18 mouse cellular contexts compared by ENCODE assay signal in genomic region chr11:99250241-99250640, GRCm38 (mm10). TPM values are rescaled to one million over a fixed set of nuclear protein-coding genes. Genes with fewer than 3 reads are reported as not detected.
A peak's percentile ranks its signal among the peaks of the same experiment; 100 is the strongest.
DNase-seq lines count a peak whose midpoint lies in the region; ATAC-seq lines count a peak whose summit lies in the region.
"Had no signal": no experiment of that assay in that cellular context is flagged by ENCODE, and none has a peak within 500 bp of the region (broad histone marks: within the 10 kb centered on the region; RNA-seq: fewer than 3 reads in every experiment).

No protein-coding gene starts in this region.

- no peaks in the 10 kb centered on the region for H3K9me3 ChIP-seq in embryonic facial prominence, embryonic 14.5 days (ENCODE audit: control insufficient read depth, low read length)
- H3K9me3 ChIP-seq in midbrain, embryonic 13.5 days: no peaks in the 10 kb centered on the region
- H3K9me3 ChIP-seq: forebrain, embryonic 10.5 days had no signal

- no peaks in the 10 kb centered on the region for H3K36me3 ChIP-seq in embryonic facial prominence, embryonic 14.5 days (ENCODE audit: control insufficient read depth, insufficient read depth, low read length)
- no peaks in the 10 kb centered on the region for H3K36me3 ChIP-seq in midbrain, embryonic 13.5 days
- H3K36me3 ChIP-seq: forebrain, embryonic 10.5 days had no signal

- no peaks in the 10 kb centered on the region for H3K27me3 ChIP-seq in embryonic facial prominence, embryonic 14.5 days (replicated peaks; ENCODE audit: control insufficient read depth, insufficient read depth, low read length)
- no peaks in the 10 kb centered on the region for H3K27me3 ChIP-seq in midbrain, embryonic 13.5 days

- H3K4me1 ChIP-seq in embryonic facial prominence, embryonic 14.5 days (ENCODE audit: control insufficient read depth, insufficient read depth, low read length): no peaks in the 10 kb centered on the region
- no peaks in the 10 kb centered on the region for H3K4me1 ChIP-seq in midbrain, embryonic 13.5 days (replicated peaks)

- 30% methylated on average over 5 of the region's 5 CpGs for WGBS in embryonic facial prominence, embryonic 14.5 days
- 67% methylated on average over 5 of the region's 5 CpGs for WGBS in midbrain, embryonic 13.5 days

- ATAC-seq in embryonic facial prominence, embryonic 14.5 days (ENCODE audit: low read depth): no peak
- ATAC-seq in midbrain, embryonic 13.5 days: no peak
- ATAC-seq: liver, postnatal 0 days; Patski had no signal

- DNase-seq in layer of hippocampus, adult 11-12 months (ENCODE audit: low spot score): peak; percentile 51
- DNase-seq in layer of hippocampus, adult 9-10 months (ENCODE audit: low spot score): no peak
- DNase-seq in embryonic facial prominence, embryonic 14.5 days (ENCODE audit: low spot score): peak; percentile 59
- peak; percentile 30 to 59 for DNase-seq in layer of hippocampus, postnatal 14 days (ENCODE audit: low spot score in 2 of 2)
- peak; percentile 40 to 44 for DNase-seq in right cerebral cortex, postnatal 10 days (ENCODE audit: low spot score in 2 of 2)
- no peak for DNase-seq in embryo, embryonic 10 days (ENCODE audit: low spot score)
- DNase-seq: adrenal gland, adult 8-10 months; heart, postnatal 4 days; kidney, adult 11 months; kidney, postnatal 4 days; liver, postnatal 0 days; thymus, postnatal 36 days had no signal

- H3K4me3 ChIP-seq in embryonic facial prominence, embryonic 14.5 days (ENCODE audit: low read depth, low read length): no peak overlapping the region
- H3K4me3 ChIP-seq in midbrain, embryonic 13.5 days (replicated peaks): no peak overlapping the region
- H3K4me3 ChIP-seq: forebrain, embryonic 10.5 days had no signal

- H3K9ac ChIP-seq in embryonic facial prominence, embryonic 14.5 days (ENCODE audit: low read depth, low read length): no peak overlapping the region
- no peak overlapping the region for H3K9ac ChIP-seq in midbrain, embryonic 13.5 days (replicated peaks)
- H3K9ac ChIP-seq: liver, postnatal 0 days had no signal

- H3K4me2 ChIP-seq in embryonic facial prominence, embryonic 14.5 days (ENCODE audit: low read depth, low read length): no peak overlapping the region
- H3K4me2 ChIP-seq in midbrain, embryonic 13.5 days (replicated peaks): no peak overlapping the region

- no peak overlapping the region for H3K27ac ChIP-seq in embryonic facial prominence, embryonic 14.5 days (replicated peaks; ENCODE audit: low read depth, low read length)
- no peak overlapping the region for H3K27ac ChIP-seq in midbrain, embryonic 13.5 days
- H3K27ac ChIP-seq: forebrain, embryonic 10.5 days had no signal

RNA-seq across cellular contexts. Expression of gene Krt222, which starts 6.4 kb away (rescaled TPM):
- polyA plus RNA-seq in embryonic facial prominence, embryonic 14.5 days (2014; fragmentation: Nextera tagmentation; extraction: Ambion mirVana): 0.66 and 0.70 TPM in 2 replicates
- total RNA-seq in layer of hippocampus, postnatal 14 days (2021): 10 to 100 TPM; 28.4 to 32.8 TPM
- polyA plus RNA-seq in midbrain, embryonic 13.5 days (2015; fragmentation: Nextera tagmentation; extraction: Ambion mirVana): 2.4 TPM in 2 replicates
- total RNA-seq: common myeloid progenitor, adult 5-6 weeks; megakaryocyte, adult 5-6 weeks had no signal

RNA-seq across cellular contexts. Expression of gene Smarce1, which starts 19.4 kb away (rescaled TPM):
- 130 and 146 TPM in 2 replicates for polyA plus RNA-seq in embryonic facial prominence, embryonic 14.5 days (2014; fragmentation: Nextera tagmentation; extraction: Ambion mirVana)
- total RNA-seq in layer of hippocampus, postnatal 14 days (2021): 10 to 100 TPM; 75.4 to 80.2 TPM
- 370 and 402 TPM in 2 replicates for polyA plus RNA-seq in midbrain, embryonic 13.5 days (2015; fragmentation: Nextera tagmentation; extraction: Ambion mirVana)

RNA-seq across cellular contexts. Expression of gene Krt24, which starts 34.8 kb away (rescaled TPM):
- polyA plus RNA-seq in embryonic facial prominence, embryonic 14.5 days (2014; fragmentation: Nextera tagmentation; extraction: Ambion mirVana): 0.10 and 0.26 TPM in 2 replicates
- total RNA-seq in layer of hippocampus, postnatal 14 days (2021): not detected
- not detected in 2 replicates for polyA plus RNA-seq in midbrain, embryonic 13.5 days (2015; fragmentation: Nextera tagmentation; extraction: Ambion mirVana)
- total RNA-seq: adrenal gland, adult 8-10 months; common myeloid progenitor, adult 5-6 weeks; heart, postnatal 4 days; megakaryocyte, adult 5-6 weeks had no signal
- polyA plus RNA-seq: forebrain, embryonic 10.5 days; gonadal fat pad, adult 2 months; liver, postnatal 0 days; Patski had no signal

Comparison
In these comparisons a context has a peak if more than half of its experiments do, and no peak if none do; other contexts are left out.
1. DNase-seq: peak in layer of hippocampus, adult 11-12 months (single experiment), embryonic facial prominence, embryonic 14.5 days (single experiment), layer of hippocampus, postnatal 14 days (2 of 2) and right cerebral cortex, postnatal 10 days (2 of 2); none in layer of hippocampus, adult 9-10 months (single experiment) and embryo, embryonic 10 days (single experiment).